Mouse (Mus musculus) macrophage (primary cell): ENCODE data around the gene Rnf114. TPM values are rescaled to one million over a fixed set of nuclear protein-coding genes. Genes with fewer than 3 reads are reported as not detected.

Source experiments
- H3K27ac ChIP-seq: fragments of 350-480 bp; formaldehyde crosslinking; 2 replicates; pipeline ENCODE4 v1.9.0; 2021
- H3K36me3 ChIP-seq: fragments of 350-480 bp; formaldehyde crosslinking; 2 replicates; pipeline ENCODE4 v1.9.0; 2021; ENCODE audit errors: inconsistent target
- H3K4me3 ChIP-seq: fragments of 350-480 bp; formaldehyde crosslinking; 2 replicates; pipeline ENCODE4 v1.9.0; 2021; ENCODE audit errors: inconsistent target
- H3K79me2 ChIP-seq: fragments of 350-480 bp; formaldehyde crosslinking; 2 replicates; pipeline ENCODE4 v1.9.0; 2021; ENCODE audit errors: inconsistent target
- WGBS: methylation state at CpG from one replicate; pipeline ENCODE4 v1.1.7; 2026; ENCODE audit warnings: inconsistent platforms; ENCODE audit not compliant: missing documents; 5-methylcytosine and 5-hydroxymethylcytosine counted together
- polyA plus RNA-seq: library from polyadenylated mRNA; stranded (reverse); fragments of 250-400 nt; gene quantifications from 3 replicates; pipeline ENCODE4 v1.2.4, GENCODE M21; 2018; ENCODE audit warnings: inconsistent platforms

Gene Rnf114
- polyA plus RNA-seq, 1 experiment from 2014 or later, result 48.9 TPM

DNA sequence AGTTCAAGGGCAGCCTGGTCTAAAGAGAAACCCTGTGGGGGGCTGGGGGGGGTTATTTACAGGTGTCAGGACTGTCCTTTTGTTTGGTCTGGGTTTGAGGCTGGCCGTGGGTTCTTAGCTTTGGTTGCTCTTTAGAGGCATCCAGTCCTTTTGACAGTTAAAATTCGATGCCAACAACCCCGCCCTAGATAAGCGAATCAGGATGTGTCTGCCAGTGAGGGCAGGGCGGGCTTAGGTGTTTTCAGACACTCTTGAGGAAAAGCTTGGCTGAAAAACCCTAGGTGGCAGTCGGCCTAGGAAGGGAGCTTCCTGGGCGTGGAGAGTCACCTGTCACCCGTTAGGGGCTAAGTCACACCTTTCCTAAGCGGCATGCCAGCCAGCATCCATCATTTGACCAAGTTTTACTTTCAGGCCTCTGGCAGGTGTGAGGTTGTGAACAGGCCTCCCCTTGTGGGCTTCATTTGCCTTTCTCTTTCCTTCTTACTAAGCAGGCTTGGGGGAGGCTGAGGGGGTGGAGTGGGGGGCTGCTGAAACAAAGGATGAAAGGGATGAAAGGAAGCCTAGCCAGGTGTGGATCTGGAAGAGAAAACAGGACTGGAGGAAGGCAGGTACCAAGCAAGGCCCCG lies 44.0 kb downstream of the Rnf114 start:
- H3K36me3 ChIP-seq, result no peaks in the 10 kb centered on the region
- H3K79me2 ChIP-seq, result no peaks in the 10 kb centered on the region
- WGBS, result 71% methylated on average over 10 of the region's 10 CpGs
- H3K27ac ChIP-seq, result no peak overlapping the region
- no peak overlapping the region for H3K4me3 ChIP-seq

DNA sequence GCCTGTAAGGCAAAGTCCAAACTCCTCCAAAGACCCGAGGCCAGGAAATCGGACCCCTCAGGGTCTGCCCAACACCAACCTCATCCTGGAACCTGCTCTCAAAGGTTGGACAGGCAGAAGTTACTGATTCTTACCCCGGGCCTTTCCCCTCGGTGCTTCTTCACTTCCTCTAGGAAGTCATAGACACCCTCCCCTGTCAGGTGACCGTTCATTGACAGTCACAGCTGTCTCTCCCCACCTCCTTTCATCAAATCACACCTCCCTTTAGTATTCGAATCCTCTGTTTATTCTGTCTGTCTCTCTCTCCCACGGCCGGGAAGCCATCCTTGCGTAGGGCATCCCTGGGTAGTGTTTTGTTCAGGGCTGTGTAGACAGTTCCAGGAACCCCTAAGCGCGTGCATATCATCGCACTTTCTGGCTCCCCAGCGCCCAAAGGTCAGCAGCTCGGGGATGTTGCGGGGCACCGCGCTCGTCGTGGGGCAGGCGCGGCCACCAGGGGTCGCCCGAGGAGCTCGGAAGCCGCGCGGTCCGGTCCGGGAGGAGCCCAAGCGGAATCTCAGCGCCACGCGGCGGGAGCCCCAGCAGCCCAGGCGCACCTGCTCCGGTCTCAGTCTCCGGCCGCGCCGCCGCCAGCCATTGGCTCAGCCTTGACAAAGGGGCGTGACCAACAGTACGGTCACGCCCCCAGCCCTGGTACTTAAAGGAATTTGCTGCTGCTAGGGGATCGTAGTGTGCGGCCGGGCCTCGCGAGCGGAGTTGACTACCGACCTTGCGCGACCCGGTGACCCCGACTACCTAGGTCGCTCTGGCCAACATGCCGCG lies 45.2 kb downstream of the Rnf114 start, which contains the start of gene Snai1:
Gene Snai1 (plus strand): TSS at position 720 of the 822 bp plus-strand sequence.
- WGBS, result under 1% methylated on average over 58 of the region's 58 CpGs
- no peak within 1 kb of the TSS for H3K4me3 ChIP-seq
- H3K27ac ChIP-seq, result no peak within 1 kb of the TSS
- H3K79me2 ChIP-seq, result no peaks in the 10 kb centered on the region
- H3K36me3 ChIP-seq, result no peaks in the 10 kb centered on the region

DNA sequence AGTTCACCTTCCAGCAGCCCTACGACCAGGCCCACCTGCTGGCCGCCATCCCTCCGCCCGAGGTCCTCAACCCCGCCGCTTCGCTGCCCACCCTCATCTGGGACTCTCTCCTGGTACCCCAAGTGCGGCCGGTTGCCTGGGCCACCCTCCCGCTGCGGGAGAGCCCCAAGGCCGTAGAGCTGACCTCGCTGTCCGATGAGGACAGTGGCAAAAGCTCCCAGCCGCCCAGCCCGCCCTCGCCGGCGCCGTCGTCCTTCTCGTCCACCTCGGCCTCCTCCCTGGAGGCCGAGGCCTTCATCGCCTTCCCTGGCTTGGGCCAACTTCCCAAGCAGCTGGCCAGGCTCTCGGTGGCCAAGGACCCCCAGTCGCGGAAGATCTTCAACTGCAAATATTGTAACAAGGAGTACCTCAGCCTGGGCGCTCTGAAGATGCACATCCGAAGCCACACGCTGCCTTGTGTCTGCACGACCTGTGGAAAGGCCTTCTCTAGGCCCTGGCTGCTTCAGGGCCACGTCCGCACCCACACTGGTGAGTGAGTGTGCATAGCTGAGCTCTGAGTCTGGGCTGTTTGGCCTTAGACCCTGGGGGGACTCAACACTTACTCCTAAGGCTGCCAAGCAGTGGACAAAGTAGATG lies 46.3 kb downstream of the Rnf114 start:
- Histone ChIP-seq H3K4me3 (no peak overlapping the region), H3K36me3 (no peaks in the 10 kb centered on the region)
- 83% methylated on average over 33 of the region's 34 CpGs for WGBS

DNA sequence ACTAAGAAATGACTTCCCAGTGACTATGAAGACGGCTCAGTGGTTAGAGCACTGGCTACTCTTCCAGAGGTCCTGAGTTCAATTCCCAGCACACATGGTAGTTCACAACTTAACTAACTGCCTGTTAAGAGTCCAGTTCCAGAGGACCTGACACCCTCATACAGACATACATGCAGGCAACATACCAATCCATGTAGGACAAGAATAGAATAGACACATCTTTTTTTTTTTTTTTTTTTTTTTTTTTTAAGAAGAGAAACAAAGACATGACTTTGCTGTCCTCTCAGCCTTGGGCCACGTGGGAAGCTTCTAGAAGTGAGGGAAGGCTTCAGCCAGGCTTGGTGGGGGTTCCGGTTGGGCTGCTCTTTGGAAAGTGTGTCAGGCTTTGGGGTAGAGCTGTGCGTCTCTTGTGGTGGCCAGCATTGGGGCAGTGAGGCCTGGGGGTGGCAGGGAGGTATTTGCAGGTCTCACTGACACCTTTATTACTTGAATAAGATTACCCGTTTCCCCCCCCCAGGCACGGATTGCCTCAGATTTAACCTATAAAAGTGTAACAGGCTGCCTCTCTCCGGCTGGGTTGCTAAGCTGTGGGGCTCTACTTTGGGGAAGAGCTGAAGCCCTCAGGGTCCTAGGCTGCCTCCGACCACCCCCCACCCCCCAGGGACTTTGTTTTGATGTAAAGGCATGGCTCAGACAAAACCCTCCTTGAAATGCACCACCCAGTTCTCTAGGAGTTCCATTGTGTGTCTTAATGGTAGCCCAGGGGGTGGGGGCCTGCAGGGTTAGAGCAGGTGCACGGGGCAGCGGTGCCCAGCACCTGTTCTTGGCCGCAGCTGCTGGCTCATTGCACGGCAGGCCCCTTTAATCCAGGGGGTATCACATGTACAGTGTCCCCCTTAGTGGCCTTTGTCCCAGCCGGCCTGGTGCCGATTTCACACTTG lies 47.4 kb downstream of the Rnf114 start:
- WGBS, result 82% methylated on average over 12 of the region's 14 CpGs
- no peak overlapping the region for H3K4me3 ChIP-seq
- H3K79me2 ChIP-seq, result no peaks in the 10 kb centered on the region
- no peaks in the 10 kb centered on the region for H3K36me3 ChIP-seq
- no peak overlapping the region for H3K27ac ChIP-seq

More for the DNA sequence above, 46.3 kb downstream of the Rnf114 start:
- no peaks in the 10 kb centered on the region for H3K79me2 ChIP-seq
- no peak overlapping the region for H3K27ac ChIP-seq

DNA sequence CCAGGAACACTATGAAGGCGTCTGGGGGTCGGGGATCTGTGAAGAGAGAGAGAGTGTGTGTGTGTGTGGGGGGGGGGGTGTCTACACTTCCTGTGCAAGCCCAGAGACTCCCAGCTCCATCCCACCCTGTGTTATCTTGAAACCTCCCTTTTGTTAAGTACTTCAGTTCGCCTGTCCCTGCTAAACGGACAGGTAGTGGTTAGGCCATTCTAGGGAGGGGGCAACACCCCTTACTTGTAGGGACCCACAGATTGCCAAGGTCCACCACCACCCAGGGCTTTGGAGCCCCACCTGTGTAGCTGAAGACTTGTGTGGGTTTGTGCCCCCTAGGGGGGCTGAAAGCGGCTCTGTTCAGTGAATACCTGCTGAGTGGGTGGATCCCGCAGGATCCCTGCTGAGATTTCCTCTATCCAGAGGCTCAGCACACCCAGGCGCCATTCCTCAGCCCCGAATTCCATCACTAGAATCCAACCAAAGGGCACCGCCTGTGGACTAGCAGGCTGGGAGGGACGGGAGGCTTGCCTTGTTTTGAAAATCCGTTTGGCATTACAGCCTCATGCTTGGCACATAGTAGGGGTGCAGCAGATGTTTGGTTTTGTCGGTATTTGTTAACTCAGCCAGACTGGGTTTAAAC lies 48.1 kb downstream of the Rnf114 start:
- Histone ChIP-seq H3K27ac (no peak overlapping the region), H3K4me3 (no peak overlapping the region), H3K79me2 (no peaks in the 10 kb centered on the region), H3K36me3 (no peaks in the 10 kb centered on the region)
- WGBS, result 85% methylated on average over 9 of the region's 12 CpGs

DNA sequence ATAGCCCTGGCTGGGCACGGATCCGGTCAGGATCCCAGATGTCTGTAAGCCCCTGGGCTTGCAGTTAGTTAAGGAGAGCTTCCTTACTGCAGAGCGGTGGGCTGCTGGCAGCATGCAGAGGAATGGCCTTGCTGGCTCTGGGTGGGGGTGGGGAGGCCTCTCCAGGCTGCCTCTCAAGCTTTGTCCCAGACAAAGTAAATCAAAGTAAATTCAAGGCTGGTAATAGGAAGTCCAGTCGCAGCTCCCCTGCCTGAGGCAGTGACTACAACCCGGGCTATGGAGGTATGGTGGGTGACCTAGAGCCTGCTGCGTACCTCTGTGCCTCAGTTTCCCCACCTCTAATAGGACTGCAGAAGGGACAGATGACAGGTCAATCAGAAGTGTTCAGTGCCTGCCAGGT lies 48.9 kb downstream of the Rnf114 start:
- Histone ChIP-seq H3K27ac (no peak overlapping the region), H3K4me3 (no peak overlapping the region), H3K79me2 (no peaks in the 10 kb centered on the region), H3K36me3 (no peaks in the 10 kb centered on the region)
- 76% methylated on average over 6 of the region's 6 CpGs for WGBS

DNA sequence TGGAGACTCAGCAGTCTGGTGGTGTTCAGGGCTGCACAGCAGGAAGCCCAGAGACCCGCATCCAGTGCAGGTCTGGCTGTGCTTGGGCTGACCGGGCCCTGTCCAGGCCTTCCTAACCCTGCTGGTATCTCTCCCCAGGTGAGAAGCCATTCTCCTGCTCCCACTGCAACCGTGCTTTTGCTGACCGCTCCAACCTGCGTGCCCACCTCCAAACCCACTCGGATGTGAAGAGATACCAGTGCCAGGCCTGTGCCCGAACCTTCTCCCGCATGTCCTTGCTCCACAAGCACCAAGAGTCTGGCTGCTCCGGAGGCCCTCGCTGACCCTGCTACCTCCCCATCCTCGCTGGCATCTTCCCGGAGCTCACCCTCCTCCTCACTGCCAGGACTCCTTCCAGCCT lies 49.3 kb downstream of the Rnf114 start:
- Histone ChIP-seq H3K4me3 (no peak overlapping the region), H3K27ac (no peak overlapping the region), H3K36me3 (no peaks in the 10 kb centered on the region), H3K79me2 (no peaks in the 10 kb centered on the region)
- WGBS, result 95% methylated on average over 12 of the region's 12 CpGs

DNA sequence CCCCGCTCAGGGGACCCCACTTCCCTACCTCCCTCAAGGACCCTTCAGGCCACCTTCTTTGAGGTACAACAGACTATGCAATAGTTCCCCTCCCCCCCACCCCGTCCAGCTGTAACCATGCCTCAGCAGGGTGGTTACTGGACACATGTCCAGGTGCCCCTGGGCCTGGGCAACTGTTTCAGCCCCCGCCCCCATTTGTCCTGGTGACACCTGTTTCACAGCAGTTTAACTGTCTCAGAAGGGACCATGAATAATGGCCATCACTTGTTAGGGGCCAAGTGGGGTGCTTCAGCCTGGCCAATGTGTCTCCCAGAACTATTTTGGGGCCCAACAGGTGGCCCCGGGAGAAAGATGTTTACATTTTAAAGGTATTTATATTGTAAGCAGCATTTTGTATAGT lies 49.9 kb downstream of the Rnf114 start:
- no peaks in the 10 kb centered on the region for H3K79me2 ChIP-seq
- no peak overlapping the region for H3K27ac ChIP-seq
- no peak overlapping the region for H3K4me3 ChIP-seq
- WGBS, result 100% methylated on average over 4 of the region's 4 CpGs
- no peaks in the 10 kb centered on the region for H3K36me3 ChIP-seq

DNA sequence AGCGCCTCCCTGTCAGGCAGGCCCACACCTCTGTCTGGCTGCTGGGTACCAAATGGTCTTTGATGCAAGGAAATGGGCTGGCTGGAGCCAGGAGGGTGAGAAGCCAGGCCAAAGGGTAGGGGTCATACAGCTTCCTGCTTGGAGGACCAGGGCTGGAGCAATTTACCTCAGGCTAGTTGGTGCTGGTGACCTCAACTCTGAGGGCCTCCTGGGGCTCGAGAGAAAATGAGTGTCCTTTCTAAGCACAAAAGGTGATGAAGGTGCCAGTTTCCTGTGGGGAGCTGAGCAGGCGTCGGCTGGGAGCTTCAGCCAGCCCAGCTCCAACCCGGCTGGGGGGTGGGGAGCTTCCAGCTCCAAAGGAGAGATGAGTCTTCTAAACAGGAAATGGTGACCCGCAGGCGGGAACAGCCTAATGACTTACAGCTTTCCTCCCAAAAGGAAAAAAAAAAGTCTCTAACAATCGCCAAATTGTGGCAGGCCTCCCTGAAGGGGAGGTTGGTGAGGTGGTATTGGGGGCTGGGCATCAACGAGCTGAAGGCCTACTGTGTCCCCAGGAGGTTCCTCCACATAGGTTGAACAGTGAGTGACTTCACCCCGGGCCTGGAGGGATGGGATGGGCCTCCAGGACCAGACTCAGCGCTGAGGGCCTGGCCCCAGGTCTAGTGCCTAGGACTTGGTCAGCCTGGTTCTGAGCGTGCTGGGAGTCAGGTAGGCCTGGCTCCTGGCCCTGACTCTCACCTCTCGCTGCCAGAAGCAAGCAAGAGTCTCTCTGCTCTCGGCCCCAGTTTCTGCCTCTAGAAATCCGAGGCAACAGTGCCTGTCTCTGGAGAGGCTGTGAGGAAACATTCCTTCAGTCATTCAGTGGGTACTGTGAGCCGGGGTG lies 50.9 kb downstream of the Rnf114 start:
- H3K4me3 ChIP-seq, result no peak overlapping the region
- 75% methylated on average over 16 of the region's 16 CpGs for WGBS
- no peak overlapping the region for H3K27ac ChIP-seq
- no peaks in the 10 kb centered on the region for H3K36me3 ChIP-seq
- H3K79me2 ChIP-seq, result no peaks in the 10 kb centered on the region

DNA sequence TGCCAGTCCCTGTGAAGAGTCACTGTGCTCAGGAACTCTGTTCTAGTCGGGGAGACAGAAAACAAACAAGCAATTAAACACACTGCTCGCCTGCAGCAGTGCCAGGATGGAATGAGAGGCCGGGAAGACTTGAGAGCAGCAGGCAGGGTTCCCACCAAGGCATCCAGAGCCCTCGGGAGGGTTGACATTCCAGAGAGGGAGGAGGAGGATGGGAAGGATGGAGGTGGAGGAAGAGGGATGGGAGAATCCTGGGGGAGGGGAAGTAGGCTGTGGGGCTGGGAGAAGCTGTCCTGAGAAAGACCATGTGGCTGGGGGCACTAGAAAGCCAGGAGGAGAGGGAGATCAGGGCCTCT lies 51.5 kb downstream of the Rnf114 start:
- H3K36me3 ChIP-seq, result no peaks in the 10 kb centered on the region
- H3K79me2 ChIP-seq, result no peaks in the 10 kb centered on the region
- H3K4me3 ChIP-seq, result no peak overlapping the region
- 88% methylated on average over 4 of the region's 4 CpGs for WGBS
- H3K27ac ChIP-seq, result no peak overlapping the region

DNA sequence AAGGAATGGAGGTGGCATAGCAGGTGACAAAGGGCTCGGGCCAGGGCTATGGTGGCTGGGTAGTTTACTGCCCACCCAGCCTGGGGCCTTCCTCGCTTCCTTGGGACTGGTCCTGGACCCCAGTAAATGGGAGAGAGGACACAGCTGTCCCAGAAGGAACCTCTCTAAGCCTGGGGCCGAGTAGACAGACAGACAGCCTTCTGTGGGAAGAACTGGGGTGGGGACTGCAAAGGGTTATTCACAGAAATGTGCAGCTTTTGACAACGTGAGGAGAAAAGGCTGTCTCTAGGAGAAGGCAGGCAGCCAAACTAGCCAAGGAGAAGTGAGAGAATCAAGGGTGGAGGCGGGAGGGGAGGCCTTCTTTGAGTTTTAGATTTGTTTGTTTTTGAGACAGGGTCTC lies 52.0 kb downstream of the Rnf114 start:
- H3K79me2 ChIP-seq, result no peaks in the 10 kb centered on the region
- H3K36me3 ChIP-seq, result no peaks in the 10 kb centered on the region
- H3K27ac ChIP-seq, result no peak overlapping the region
- no peak overlapping the region for H3K4me3 ChIP-seq
- WGBS, result 74% methylated on average over 5 of the region's 5 CpGs

DNA sequence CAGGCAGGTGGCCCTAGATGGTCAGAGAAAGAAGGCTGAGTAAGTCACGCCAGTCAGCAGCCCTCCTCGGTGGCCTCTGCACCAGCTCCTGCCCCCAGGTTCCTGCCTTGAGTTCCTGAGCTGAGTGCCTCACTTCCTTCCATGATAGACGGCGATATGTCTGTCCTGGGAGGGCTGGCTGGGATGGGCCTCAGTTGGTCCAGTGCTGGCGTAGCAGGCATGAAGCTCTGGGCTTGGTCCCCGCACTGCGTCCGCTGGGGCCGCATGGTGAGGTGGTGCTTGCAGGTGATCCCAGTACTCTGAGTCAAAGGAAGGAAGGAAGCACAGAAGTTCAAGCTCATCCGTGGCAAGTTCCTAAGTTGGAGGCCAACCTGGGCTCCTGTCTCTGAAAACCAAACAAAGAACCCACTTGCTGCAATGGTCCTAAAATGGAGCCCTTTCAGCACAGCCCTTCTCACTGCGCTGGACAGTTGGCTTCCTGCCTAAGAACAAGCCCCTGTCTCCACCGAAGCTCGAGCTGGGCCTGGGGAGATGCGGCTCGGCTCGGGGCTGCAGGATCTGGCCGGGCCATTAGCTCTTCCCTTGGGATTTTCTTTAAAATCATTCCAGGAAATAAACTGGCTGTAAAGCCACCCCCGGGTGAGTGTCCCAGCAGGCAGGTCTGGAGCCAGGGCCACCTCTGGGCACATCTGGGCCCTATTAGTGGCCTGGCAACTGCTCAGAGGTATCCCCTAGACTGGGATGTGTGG lies 54.2 kb downstream of the Rnf114 start:
- Histone ChIP-seq H3K36me3 (no peaks in the 10 kb centered on the region), H3K4me3 (no peak overlapping the region), H3K27ac (no peak overlapping the region), H3K79me2 (no peaks in the 10 kb centered on the region)
- 91% methylated on average over 18 of the region's 18 CpGs for WGBS

DNA sequence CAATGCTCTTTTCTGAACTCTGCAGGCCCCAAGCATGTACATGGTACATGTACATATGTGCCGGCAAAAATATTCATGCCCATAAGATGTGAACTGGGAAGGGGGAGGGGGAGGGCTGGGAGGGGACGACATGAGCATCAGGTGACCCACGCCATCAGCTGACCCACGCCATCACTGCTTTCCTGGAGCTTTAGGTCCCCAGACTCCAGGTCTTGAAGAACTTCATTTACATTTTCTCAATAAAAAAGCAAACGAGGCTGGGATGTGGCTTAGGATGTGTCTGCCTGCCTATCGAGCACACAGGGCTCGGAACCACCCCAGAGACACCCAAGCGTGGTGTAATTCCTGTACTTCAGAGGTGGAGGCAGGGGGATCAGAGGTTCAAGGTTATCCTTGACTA lies 55.0 kb downstream of the Rnf114 start:
- no peak overlapping the region for H3K4me3 ChIP-seq
- 89% methylated on average over 7 of the region's 8 CpGs for WGBS
- no peaks in the 10 kb centered on the region for H3K79me2 ChIP-seq
- H3K27ac ChIP-seq, result no peak overlapping the region
- no peaks in the 10 kb centered on the region for H3K36me3 ChIP-seq
